Mouse (Mus musculus) ES-E14 (cell line): ENCODE measurements around the gene Mib2. TPM values are rescaled to one million over a fixed set of nuclear protein-coding genes. Genes with fewer than 3 reads are reported as not detected.
"Not testable (repeated sequence)": the region's sequence is repeated elsewhere in the genome, so short reads cannot be mapped to it uniquely, and the experiment has no call there.

Source experiments
- DNase-seq: peaks from one replicate; pipeline ENCODE4 v3.0.0-alpha.2; 2013; ENCODE audit warnings: low read depth, low spot score
- H3K27ac ChIP-seq: 2 replicates; pipeline ENCODE4 v1.5.1; 2012; ENCODE audit warnings: low read depth, mild to moderate bottlenecking, low read length, moderate library complexity, mixed read lengths; ENCODE audit not compliant: poor library complexity, insufficient read depth, severe bottlenecking
- H3K36me3 ChIP-seq: 2 replicates; pipeline ENCODE4 v1.6.1; 2012; ENCODE audit warnings: mild to moderate bottlenecking, low read length, moderate library complexity, mixed read lengths; ENCODE audit not compliant: control insufficient read depth, poor library complexity, insufficient read depth, severe bottlenecking
- H3K4me1 ChIP-seq, 2 experiments: fragments of 150-350 bp in 1 of 2; sonication (generic) in 1 of 2; 2 replicates each; pipeline ENCODE4 v1.6.1; 2012; ENCODE audit warnings: low read length in 2 of 2, mild to moderate bottlenecking in 1 of 2, mixed read lengths in 1 of 2; ENCODE audit not compliant: control insufficient read depth in 2 of 2, insufficient read depth in 2 of 2, poor library complexity in 1 of 2
- H3K4me3 ChIP-seq, 2 experiments: fragments of 150-350 bp in 1 of 2; sonication (generic) in 1 of 2; 2 replicates each; pipeline ENCODE4 v1.5.1; 2012; ENCODE audit warnings: low read length in 2 of 2, low read depth in 1 of 2, mild to moderate bottlenecking in 1 of 2, mixed read lengths in 1 of 2; ENCODE audit not compliant: insufficient read depth in 1 of 2, poor library complexity in 1 of 2, severe bottlenecking in 1 of 2
- H3K9ac ChIP-seq: 2 replicates; pipeline ENCODE4 v1.6.1; 2012; ENCODE audit warnings: low read depth, mild to moderate bottlenecking, low read length, mixed read lengths; ENCODE audit not compliant: poor library complexity, insufficient read depth, severe bottlenecking
- H3K9me3 ChIP-seq: fragments of 150-350 bp; sonication (generic); 2 replicates; pipeline ENCODE4 v1.6.1; 2012; ENCODE audit warnings: low read depth, mild to moderate bottlenecking, low read length; ENCODE audit not compliant: control insufficient read depth, insufficient read depth
- CHD2 ChIP-seq: IDR thresholded peaks from 2 replicates; pipeline ENCODE4 v1.6.1; 2014; ENCODE audit warnings: mild to moderate bottlenecking, low read depth, low read length, inconsistent platforms
- HCFC1 ChIP-seq: IDR thresholded peaks from 2 replicates; pipeline ENCODE4 v1.6.1; 2012; ENCODE audit warnings: low read length, inconsistent platforms, borderline replicate concordance; ENCODE audit not compliant: insufficient read depth
- MAFK ChIP-seq: IDR thresholded peaks from 2 replicates; pipeline ENCODE4 v1.6.1; 2014; ENCODE audit warnings: mild to moderate bottlenecking, low read depth, low read length, inconsistent platforms; ENCODE audit not compliant: insufficient read depth
- ZC3H11A ChIP-seq: IDR thresholded peaks from 2 replicates; pipeline ENCODE4 v1.6.1; 2012; ENCODE audit warnings: low read depth, mild to moderate bottlenecking, inconsistent platforms, low read length, borderline replicate concordance
- ZNF384 ChIP-seq: IDR thresholded peaks from 2 replicates; pipeline ENCODE4 v1.6.1; 2012; ENCODE audit warnings: low read depth, low read length, inconsistent platforms
- in situ Hi-C, 2 experiments: fragments of 600-800 bp; cut with MboI; formaldehyde crosslinking; loops; one replicate each; pipeline ENCODE4 v1.15.1; 2025; ENCODE audit warnings: low sequenced_read_pairs in 2 of 2, inconsistent platforms in 1 of 2; ENCODE audit not compliant: unreplicated experiment in 2 of 2
- total RNA-seq: library from RNA; depleted of rRNA; stranded (reverse); fragments of 300-350 nt; gene quantifications from 2 replicates; pipeline ENCODE4 v1.2.3, GENCODE M21; 2012

Mib2 gene
- total RNA-seq, 1 experiment = 55.3 TPM

DNA sequence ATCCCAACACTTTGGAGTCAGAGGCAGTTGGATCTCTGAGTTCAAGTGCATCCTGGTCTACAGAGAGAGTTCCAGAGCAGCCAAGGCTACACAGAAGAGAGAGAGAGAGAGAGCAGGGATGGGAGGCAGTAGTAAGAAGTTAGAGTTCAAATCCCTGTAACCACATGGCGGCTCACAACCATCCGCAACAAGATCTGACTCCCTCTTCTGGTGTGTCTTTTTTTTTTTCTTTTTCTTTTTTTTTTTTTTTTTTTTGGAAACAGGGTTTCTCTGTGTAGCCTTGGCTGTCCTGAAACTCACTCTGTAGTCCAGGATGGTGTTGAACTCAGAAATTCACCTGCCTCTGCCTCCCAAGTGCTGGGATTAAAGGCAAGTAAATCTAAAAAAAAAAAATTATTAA, 3.1 kb upstream of the Mib2 start:
- no peaks in the 10 kb centered on the region for H3K36me3 ChIP-seq
- DNase-seq = no peak
- peaks cover 13% of the 10 kb centered on the region for H3K9me3 ChIP-seq
- no peak overlapping the region for H3K4me3 ChIP-seq
- peaks cover 7 to 9% of the 10 kb centered on the region in 2 experiments for H3K4me1 ChIP-seq
- in situ Hi-C loops = no loop called here
- peak overlapping the region; percentile 26; the same call in 1 of the 2 replicates for H3K27ac ChIP-seq
- no peak overlapping the region for H3K9ac ChIP-seq
- peak; percentile 78 for TF ChIP-seq ZNF384
- no peak for TF ChIP-seq HCFC1

- peak overlapping the region; percentile 68; the same call in 1 of the 2 replicates for H3K9ac ChIP-seq
- peak; percentile 61; the same call in 1 of the 2 replicates for TF ChIP-seq CHD2
- peak; percentile 19; the same call in 1 of the 2 replicates for TF ChIP-seq HCFC1
- DNase-seq, H3K36me3 ChIP-seq, H3K9me3 ChIP-seq, in situ Hi-C loops, H3K4me1 ChIP-seq: not testable (repeated sequence)
- peak overlapping the region; percentile 99 for H3K27ac ChIP-seq
- H3K4me3 ChIP-seq = peak overlapping the region; percentile 85 to 91
Observed at GRCm38 (mm10) chr4:155670236-155670635, 1.2 kb upstream of the Mib2 start.

DNA sequence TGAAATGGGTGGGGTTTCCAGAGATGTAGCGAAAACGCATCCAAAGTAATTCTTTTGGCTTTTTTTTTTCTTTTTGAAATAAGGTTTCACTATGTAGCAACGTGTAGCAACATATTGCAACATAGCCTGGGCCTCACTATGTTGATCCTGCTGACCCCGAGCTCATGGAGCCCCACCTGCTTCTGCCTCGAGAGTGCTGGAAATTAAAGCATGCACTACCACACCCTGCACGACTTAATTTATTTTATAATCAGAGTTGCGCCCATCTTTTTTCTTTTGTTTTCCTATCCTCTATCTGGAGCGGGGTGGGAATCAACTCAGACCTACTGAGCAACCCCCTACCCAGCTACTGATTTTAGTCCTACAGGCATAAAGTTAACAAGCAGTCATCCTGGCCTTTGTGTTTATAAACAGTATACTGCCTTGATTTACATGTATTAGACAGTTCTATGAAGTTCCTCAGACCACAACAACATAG, 639 bp upstream of the Mib2 start:
- Histone ChIP-seq H3K9ac (peak overlapping the region; percentile 82), H3K27ac (peak overlapping the region; percentile 99), H3K4me3 (peak overlapping the region; percentile 85 to 91), H3K4me1 (peaks cover 7 to 9% of the 10 kb centered on the region in 2 experiments), H3K9me3 (0 out of 2 replicates have a peak, but pooled peaks cover 4% of the 10 kb centered on the region), H3K36me3 (no peaks in the 10 kb centered on the region)
- TF ChIP-seq ZC3H11A = no peak
- TF ChIP-seq HCFC1 = no peak
- TF ChIP-seq ZNF384 = no peak
- TF ChIP-seq CHD2 = no peak
- TF ChIP-seq MAFK = no peak
- in situ Hi-C loops = no loop called here
- no peak for DNase-seq

- H3K4me1 ChIP-seq = peaks cover 7 to 9% of the 10 kb centered on the region in 2 experiments
- H3K9ac ChIP-seq = no peak overlapping the region
- no peak for DNase-seq
- in situ Hi-C loops = no loop called here
- H3K36me3 ChIP-seq = peaks cover 3% of the 10 kb centered on the region; the same call in 1 of the 2 replicates
- TF ChIP-seq HCFC1 (no peak), ZC3H11A (no peak), CHD2 (no peak), MAFK (no peak), ZNF384 (no peak)
- H3K4me3 ChIP-seq = no peak overlapping the region
- no peaks in the 10 kb centered on the region for H3K9me3 ChIP-seq
- H3K27ac ChIP-seq = no peak overlapping the region
Observed at GRCm38 (mm10) chr4:155666903-155667302, 2.1 kb downstream of the Mib2 start.

GRCm38 (mm10) chr4:155660641-155661040, 8.4 kb downstream of the Mib2 start:
- TF ChIP-seq CHD2 = no peak
- TF ChIP-seq ZC3H11A = no peak
- no peak for TF ChIP-seq ZNF384
- TF ChIP-seq MAFK = no peak
- TF ChIP-seq HCFC1 = no peak
- no peak for DNase-seq
- Histone ChIP-seq H3K27ac (no peak overlapping the region), H3K9me3 (no peaks in the 10 kb centered on the region), H3K9ac (no peak overlapping the region), H3K36me3 (peaks cover 27% of the 10 kb centered on the region), H3K4me3 (no peak overlapping the region), H3K4me1 (peaks cover 0 to 3% of the 10 kb centered on the region in 2 experiments; a peak in 1 of 4 replicates)
- in situ Hi-C loops = no loop called here
